Mouse (Mus musculus): Measurements from ENCODE around the gene Gm49711.

GRCm38 (mm10) chr16:92091876-92092275 lies 33.8 kb downstream of the Gm49711 start:
- TF ChIP-seq CTCF (IDR thresholded peaks at IDR 0.05; ENCODE audit: extremely low read depth, insufficient read depth, low read length) (no peak), POLR2A (IDR thresholded peaks at IDR 0.05; ENCODE audit: extremely low read depth, insufficient read depth, low read length) (no peak)

Data from cortical plate, adult 2 months (tissue).